Mouse (Mus musculus): ENCODE results near the gene Bckdk. TPM values are rescaled to one million over a fixed set of nuclear protein-coding genes. Genes with fewer than 3 reads are reported as not detected.

The Bckdk gene
- polyA plus RNA-seq (2012; rRNA removed): 75.1 and 76.5 TPM in 2 replicates

DNA sequence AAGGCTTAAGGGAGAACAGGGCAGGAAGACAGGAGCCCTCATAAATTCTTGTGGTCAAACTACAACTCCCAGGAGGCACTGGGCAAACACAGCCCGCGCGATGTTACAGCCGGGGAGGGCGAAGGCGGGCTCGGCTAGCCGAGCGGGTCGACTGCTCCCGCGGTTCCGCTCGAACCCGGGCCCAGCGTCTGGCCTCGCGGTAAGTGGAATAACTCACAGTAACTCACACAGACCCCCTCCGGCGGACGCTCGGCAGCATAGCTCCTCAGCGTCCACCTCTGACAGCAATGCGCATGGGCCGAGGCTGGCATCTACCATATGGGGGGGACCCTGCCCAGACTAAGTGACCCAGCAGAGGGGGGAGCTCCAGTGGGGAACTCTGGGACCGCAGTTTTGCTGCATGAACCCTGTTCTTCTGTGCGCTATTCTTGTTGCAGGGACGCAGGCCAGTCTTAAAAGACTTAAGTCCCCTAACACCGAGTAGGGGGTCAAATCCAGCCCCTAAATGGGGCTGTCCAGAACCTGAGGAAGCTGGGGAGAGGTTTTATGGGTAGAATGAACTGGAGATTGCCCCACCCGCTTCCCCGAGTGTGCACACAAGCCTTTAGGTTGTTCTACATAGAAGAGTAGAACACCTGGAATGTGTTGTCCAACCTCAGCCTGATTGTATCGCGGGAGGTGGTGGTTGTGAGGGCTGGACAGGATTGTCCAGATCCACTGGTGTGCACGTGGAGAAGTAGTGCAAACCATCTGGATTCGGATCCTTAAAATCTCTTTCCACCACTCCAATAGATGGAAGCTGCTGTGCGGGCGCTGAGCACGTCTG is at the start of gene Bckdk:
Gene Bckdk, plus strand, starts transcription at position 112 of the 826 bp plus-strand sequence.

DNA sequence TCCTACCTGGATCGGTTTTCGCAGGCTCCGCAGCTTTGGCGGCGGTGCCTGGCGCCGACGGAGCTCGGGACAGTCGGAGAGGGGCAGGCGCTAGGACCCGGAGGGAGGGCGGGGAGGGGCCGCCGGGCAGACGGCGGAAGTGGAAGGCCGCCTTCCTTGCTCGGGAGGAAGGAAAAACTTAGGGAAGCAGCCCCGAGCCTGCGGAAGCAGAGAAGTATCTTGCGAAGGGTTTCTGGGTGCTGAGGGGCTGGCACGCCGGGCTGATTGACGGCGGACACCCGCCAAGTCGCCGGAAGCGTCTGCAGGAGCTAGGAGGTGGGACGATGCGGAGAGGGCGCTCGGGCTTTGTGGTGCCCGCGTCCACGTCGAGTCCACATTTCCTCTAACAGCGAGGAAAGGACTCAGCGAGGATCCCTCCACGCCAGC is 27.8 kb upstream of the Bckdk start, which contains the start of gene Zfp646:
Gene Zfp646, plus strand, starts transcription at position 181 of the 426 bp plus-strand sequence.

DNA sequence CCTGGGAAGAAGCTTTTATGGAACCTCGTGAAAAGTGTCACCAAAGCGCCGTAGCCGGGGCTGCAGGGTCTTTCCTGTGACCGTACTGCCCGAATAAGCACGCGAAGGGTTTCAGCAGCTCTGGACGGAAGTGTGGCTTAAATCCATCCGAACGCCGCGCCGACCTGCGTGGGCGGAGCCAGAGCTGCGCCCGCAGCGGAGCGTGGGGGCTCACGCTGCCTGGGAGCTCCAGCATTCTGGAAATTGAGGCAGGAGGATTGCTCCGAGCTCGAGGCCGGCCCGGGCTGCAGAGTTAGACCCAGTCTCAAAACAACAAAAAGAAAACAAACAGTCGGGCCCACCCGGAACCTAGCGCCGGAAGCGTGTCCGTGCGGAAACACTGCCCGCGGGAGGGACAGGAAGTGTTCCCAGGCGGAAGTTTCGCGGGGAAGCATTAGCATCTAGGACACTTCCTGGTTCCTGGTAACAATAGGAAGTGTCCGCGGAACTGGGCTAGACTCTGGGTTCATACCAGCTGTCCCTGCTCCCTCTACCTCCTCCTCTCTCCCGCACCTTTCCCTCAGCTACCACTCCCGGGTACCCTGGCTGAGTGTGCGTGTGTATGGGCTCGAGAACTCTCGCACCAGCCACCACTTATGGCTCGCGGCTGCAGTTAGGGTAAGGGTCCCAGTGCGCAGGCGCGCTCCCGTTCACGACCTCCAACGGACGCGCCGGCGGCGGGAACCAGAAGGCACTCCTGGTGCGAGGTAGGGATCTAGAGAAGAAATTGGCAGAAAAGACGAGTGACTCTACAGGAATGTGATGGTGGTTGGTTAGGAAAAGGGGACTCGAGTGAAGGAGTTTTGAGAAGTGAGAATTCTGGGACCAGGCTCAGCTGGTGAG is 27.2 kb upstream of the Bckdk start, which contains the start of gene Zfp668:
Gene Zfp668, minus strand, starts transcription at position 362 of the 882 bp plus-strand sequence.

DNA sequence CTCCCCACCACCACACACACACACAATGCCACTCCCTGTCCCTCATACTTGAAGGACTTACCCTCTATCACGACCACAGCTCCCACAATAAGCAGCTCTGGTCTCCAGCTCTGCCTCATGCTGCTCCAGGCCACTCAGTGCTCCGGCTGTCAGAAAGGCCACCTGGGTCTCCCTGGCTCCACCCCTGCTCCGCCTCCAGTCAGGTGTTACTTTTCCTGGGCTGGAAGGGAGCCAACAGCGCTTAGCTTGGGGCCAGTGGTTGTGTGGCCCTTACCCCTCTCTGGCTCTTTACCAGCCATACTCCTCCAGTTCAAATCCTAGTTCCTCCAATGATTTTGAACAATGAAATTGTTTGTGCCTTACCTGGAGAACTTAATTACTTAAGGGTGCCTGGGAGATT is 13.1 kb upstream of the Bckdk start, which contains the start of gene Prss53:
Gene Prss53, minus strand, starts transcription at position 173 of the 400 bp plus-strand sequence.

DNA sequence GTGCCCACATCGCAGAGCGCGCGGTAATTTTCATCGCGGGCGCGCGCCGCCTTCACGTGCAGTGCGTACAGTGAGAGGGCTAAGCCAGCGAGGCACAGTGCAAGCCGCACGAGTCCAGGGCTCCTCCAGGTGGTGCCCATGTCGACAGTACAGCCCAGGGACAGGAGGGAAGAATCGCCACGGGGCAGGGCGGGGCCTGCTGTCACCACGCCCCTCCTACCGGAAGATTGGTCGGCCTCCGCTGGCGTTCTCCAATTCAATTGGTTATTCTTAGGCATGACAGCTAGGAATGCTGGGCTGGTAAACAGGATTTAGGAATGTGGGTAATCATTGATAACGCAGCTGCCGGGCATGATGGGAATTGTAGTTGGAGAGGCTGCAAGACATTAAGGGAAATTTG is 8.4 kb upstream of the Bckdk start, which contains the start of the genes Gm21974 and Vkorc1:
Gene Gm21974, minus strand, starts transcription at position 13 of the 400 bp plus-strand sequence.
Gene Vkorc1, minus strand, starts transcription at position 176 of the 400 bp plus-strand sequence.

DNA sequence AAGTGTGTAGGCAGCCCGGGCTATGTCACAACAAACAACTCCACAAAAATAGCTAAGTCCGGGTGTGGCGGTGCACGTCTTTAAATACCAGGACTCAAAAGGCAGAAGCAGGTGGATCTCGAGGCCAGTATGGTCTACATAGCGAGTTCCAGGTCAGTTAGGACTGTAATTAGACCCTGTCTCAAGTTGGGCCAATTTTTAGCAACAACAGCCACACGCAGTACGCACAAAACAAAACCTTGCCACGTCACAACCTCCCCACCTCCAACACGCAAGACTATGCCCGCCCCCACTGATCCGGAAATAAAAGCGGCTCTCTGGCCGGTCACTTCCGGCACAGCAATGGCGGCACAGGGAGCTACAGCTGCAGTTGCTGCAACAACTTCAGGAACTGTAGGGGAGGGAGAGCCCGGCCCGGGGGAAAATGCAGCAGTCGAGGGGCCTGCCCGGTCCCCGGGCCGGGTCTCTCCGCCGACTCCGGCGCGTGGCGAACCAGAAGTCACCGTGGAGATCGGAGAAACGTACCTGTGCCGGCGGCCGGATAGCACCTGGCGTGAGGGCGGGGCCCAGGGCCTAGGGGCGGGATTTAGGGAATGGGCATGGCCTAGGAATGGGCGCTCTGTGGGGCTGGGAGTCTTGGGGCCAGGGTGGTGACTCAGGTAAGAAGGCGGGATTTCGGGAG is 8.4 kb downstream of the Bckdk start, which contains the start of gene Kat8:
Gene Kat8, plus strand, starts transcription at position 327 of the 682 bp plus-strand sequence.

DNA sequence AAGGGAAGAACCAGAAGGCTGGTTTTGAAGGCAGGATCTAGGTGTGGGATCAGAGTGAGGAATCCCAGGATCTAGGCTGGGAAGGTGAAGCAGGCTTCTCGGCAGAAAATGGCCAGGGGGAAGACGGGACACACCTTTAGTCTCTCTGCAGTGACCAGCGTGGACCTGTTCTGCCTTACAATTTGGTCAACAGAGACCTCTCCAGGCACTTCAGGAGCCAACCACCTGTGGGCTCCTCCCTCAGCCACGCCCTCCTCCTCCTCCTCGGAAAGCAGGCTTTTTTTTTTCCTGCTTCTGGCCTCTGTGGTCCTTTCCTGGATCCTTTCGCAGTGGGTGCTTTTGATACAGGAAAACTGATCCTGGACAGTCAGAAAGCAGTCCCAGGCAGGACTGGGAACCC is 26.0 kb downstream of the Bckdk start, which contains the start of gene Prss8:
Gene Prss8, minus strand, starts transcription at position 182 of the 400 bp plus-strand sequence.

DNA sequence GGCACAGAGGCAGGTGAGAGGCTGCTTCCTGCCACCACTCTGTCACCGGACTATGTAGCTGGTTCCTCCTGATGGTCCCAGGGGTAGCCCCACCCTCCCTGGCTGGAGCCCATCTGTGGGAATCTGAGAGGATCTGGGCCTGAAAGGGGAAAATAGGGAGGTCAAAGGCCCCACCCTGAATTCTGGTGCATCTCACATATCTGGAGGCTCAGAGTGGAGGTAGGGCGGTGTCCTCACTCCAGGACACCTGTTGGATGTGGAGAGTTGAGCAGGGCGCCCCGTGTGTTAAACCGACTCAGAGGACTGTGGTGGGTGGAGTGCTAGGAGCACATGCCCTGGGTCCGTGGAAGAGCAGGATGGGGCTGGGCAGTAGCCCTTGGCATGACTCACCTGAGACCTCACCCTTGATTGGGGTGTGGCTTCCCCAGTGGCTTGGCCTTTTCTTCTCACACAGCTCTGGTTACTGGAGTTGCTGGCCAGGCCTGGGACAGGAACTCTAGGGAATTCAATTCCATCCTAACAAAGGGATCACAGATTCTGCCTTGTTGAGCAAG is 42.7 kb downstream of the Bckdk start, which contains the start of gene Prss36:
Gene Prss36, minus strand, starts transcription at position 256 of the 554 bp plus-strand sequence.

Other genes starting within 250 kb of the Bckdk start
- gene Bcl7c, start 195.1 kb upstream of the Bckdk start, polyA plus RNA-seq (2012; rRNA removed): 20.6 and 22.6 TPM in 2 replicates
- 20.2 and 35.6 TPM in 2 replicates for gene Ctf1, start 191.3 kb upstream of the Bckdk start, polyA plus RNA-seq (2012; rRNA removed)
- not detected in 2 replicates for gene Ctf2, start 171.9 kb upstream of the Bckdk start, polyA plus RNA-seq (2012; rRNA removed)
- gene Fbxl19, start 159.5 kb upstream of the Bckdk start, polyA plus RNA-seq (2012; rRNA removed): 22.9 and 30.3 TPM in 2 replicates
- gene Orai3, start 134.3 kb upstream of the Bckdk start, polyA plus RNA-seq (2012; rRNA removed): 20.9 and 23.7 TPM in 2 replicates
- 4.1 and 4.5 TPM in 2 replicates for gene Setd1a, start 127.4 kb upstream of the Bckdk start, polyA plus RNA-seq (2012; rRNA removed)
- not detected in 2 replicates for gene Gm49388, start 118.5 kb upstream of the Bckdk start, polyA plus RNA-seq (2012; rRNA removed)
- gene Hsd3b7, start 103.5 kb upstream of the Bckdk start, polyA plus RNA-seq (2012; rRNA removed): 21.9 and 24.6 TPM in 2 replicates
- 26.6 and 29.8 TPM in 2 replicates for gene Stx4a, start 79.8 kb upstream of the Bckdk start, polyA plus RNA-seq (2012; rRNA removed)
- 2.1 and 2.7 TPM in 2 replicates for gene Stx1b, start 79.5 kb upstream of the Bckdk start, polyA plus RNA-seq (2012; rRNA removed)
- 5.6 and 6.4 TPM in 2 replicates for gene Zfp646, start 27.9 kb upstream of the Bckdk start, polyA plus RNA-seq (2012; rRNA removed)
- 3.4 TPM in 2 replicates for gene Zfp668, start 27.3 kb upstream of the Bckdk start, polyA plus RNA-seq (2012; rRNA removed)
- 2.9 and 3.2 TPM in 2 replicates for gene Prss53, start 13.1 kb upstream of the Bckdk start, polyA plus RNA-seq (2012; rRNA removed)
- not detected in 2 replicates for gene Gm21974, start 8.6 kb upstream of the Bckdk start, polyA plus RNA-seq (2012; rRNA removed)
- 72.4 and 102 TPM in 2 replicates for gene Vkorc1, start 8.5 kb upstream of the Bckdk start, polyA plus RNA-seq (2012; rRNA removed)
- gene Kat8, start 8.4 kb downstream of the Bckdk start, polyA plus RNA-seq (2012; rRNA removed): 4.1 and 4.7 TPM in 2 replicates
- 112 and 116 TPM in 2 replicates for gene Prss8, start 26.0 kb downstream of the Bckdk start, polyA plus RNA-seq (2012; rRNA removed)
- 10.6 and 11.3 TPM in 2 replicates for gene Prss36, start 42.6 kb downstream of the Bckdk start, polyA plus RNA-seq (2012; rRNA removed)
- 67.4 and 92.5 TPM in 2 replicates for gene Fus, start 63.4 kb downstream of the Bckdk start, polyA plus RNA-seq (2012; rRNA removed)
- 87.6 and 101 TPM in 2 replicates for gene Pycard, start 89.8 kb downstream of the Bckdk start, polyA plus RNA-seq (2012; rRNA removed)
- 4.5 and 4.9 TPM in 2 replicates for gene Trim72, start 99.9 kb downstream of the Bckdk start, polyA plus RNA-seq (2012; rRNA removed)
- gene Itgam, start 158.6 kb downstream of the Bckdk start, polyA plus RNA-seq (2012; rRNA removed): 1.7 and 3.5 TPM in 2 replicates
- not detected in 2 replicates for gene Gm49368, start 158.6 kb downstream of the Bckdk start, polyA plus RNA-seq (2012; rRNA removed)
- gene Itgax, start 225.5 kb downstream of the Bckdk start, polyA plus RNA-seq (2012; rRNA removed): 0.73 and 1.2 TPM in 2 replicates

Data from stomach, adult 2 months (tissue).